Mouse (Mus musculus) adrenal gland, adult (tissue): ENCODE results near the gene Tas2r122.

Source experiments
- DNase-seq, 2 experiments: peaks; one replicate each; pipeline ENCODE4 v3.0.0; 2022 to 2023; ENCODE audit warnings: low spot score in 1 of 2; ENCODE audit not compliant: inconsistent age in 2 of 2

The Tas2r122 gene

DNA sequence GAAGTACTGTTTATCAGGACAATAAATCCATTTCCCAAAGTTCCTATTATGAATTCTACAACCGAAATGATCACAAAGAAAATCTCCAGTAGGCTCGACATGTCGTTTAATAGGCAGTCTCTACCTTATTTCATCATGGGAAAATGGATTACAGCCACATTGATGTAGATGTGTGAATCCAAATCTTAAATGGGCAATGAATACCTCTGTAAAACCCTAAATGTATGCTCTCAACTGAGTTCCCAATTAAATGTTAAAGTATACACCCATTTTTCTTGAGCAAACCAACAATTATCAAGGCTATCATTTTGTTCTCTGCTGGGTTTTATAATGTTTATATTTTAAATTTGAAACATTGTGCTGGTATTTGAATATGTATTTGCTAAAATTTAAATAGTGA lies at the start of gene Tas2r122:
Gene Tas2r122, minus strand, starts transcription at position 101 of the 400 bp plus-strand sequence.
- no peak for DNase-seq

DNA sequence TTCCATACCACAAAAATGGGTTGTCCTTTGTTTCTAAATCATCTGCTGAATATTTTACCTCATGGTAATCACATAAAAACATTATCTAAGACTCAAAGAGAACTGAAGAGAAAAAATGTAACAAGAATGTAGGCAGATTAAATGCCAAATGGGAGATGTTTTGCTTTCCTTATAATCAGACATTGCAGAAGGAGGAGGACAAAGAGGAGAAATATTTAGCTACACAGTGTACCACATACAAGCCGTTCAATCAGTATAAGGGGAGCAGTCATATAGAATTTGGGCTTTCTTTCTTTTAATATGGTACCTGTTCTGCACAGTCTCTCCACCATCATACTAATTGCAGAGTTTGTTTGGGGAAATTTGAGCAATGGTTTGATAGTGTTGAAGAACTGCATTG lies 42.7 kb upstream of the Tas2r122 start, which contains the start of gene Tas2r124:
Gene Tas2r124, plus strand, starts transcription at position 301 of the 400 bp plus-strand sequence.
- no peak for DNase-seq

DNA sequence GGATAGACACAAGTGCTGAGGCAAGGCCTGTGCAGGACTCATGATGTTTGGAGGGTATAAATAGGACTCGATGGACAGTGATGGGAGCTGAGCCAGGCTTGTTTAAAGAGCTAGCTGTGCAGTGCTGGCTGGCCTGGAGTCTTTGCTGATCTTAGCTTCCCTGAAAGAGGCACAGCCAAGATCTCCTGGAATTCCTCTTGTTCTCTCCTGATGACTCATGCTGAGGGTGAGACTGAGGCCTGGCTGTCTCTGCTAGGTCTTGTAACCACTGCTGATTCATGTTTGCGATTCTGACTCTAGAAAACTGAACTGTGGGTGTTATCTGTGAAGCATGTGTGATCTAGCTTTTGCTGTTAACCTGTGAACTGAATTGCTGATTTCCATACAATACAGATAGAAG lies 38.5 kb upstream of the Tas2r122 start:
- DNase-seq, result peak; percentile 32 to 54

DNA sequence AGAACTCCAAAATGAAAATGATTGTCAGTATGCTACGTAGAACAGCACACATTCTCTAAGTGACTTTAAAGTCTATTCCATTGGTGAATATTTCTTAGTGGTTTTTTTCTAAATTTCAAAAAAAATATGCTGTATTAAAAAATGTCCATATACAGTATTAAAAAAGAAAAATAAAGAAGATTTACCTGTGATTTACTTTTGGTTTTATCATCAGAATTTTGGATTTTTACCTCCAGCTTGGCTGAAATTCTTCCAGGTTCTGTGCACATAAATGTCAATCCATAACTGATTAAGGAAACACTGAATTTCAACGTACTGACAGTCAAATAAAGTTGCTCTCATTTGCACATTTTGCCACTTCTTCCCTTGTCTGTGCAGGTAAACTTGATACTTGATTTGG lies 26.2 kb upstream of the Tas2r122 start, which contains the start of gene Tas2r115:
Gene Tas2r115, minus strand, starts transcription at position 101 of the 400 bp plus-strand sequence.
- DNase-seq, result no peak

DNA sequence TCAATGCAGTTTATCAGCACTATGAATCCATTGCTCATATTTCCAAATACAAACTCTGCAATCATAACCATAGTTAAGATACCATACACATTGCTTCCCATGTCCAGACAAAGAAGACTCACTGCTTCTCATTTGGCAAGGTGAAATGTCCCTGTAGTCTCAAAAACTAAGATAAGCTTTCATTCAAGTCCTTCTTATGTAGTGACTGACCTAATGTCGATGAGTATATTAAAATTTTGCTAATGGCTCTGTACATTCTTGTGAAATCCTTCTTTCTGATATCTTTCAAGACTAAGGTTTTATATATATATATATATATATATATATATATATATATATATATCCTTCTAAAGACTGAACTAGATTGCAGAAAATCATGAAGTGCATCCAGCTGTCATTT lies 10.8 kb downstream of the Tas2r122 start, which contains the start of gene Tas2r121:
Gene Tas2r121, minus strand, starts transcription at position 101 of the 400 bp plus-strand sequence.
- no peak for DNase-seq

DNA sequence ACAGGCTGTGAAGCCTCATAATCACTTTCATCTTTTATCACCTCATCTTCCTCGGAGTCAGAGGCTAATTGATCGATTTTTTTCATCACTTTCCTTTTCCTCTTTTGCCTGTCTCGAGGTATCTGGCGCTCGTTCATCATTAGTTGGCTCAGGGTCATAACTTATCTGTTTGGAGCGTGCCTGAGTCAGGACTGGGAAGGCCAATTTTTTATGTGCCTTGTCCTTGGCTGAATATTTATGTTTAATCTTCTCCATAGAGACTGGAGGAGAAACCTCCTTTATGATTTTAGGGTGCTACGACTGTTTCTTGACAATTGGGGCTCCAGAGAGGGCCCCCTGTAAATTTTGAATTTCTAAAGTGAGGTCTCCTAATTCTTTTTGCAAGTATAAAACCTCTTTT lies 20.1 kb downstream of the Tas2r122 start:
- DNase-seq, result peak; percentile 37 to 80
